Mouse (Mus musculus): ENCODE data around the gene Ldlr.
"Not testable (repeated sequence)": the region's sequence is repeated elsewhere in the genome, so short reads cannot be mapped to it uniquely, and the experiment has no call there.

Ldlr gene

DNA sequence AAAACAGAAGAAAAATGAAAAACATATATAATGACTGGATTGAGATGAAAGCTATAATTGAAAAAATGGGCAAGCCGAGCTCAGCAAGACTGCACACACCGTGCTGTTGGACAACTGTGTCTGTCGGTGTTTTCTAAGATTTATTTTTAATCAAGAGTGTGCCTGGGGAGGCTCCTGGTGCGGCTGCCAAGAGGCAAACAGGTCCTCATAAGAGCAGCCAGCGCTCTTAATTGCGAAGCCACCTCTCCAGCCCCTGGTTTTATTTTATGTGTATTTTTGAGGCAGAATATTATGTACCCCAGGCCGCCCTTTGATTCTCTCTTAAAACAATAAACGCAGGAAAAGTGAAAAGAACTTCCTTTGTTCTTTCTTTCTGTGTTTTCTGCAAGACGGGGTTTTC is 65.0 kb downstream of the Ldlr start:
- no peak for DNase-seq (ENCODE audit: low spot score in 2 of 2)

DNA sequence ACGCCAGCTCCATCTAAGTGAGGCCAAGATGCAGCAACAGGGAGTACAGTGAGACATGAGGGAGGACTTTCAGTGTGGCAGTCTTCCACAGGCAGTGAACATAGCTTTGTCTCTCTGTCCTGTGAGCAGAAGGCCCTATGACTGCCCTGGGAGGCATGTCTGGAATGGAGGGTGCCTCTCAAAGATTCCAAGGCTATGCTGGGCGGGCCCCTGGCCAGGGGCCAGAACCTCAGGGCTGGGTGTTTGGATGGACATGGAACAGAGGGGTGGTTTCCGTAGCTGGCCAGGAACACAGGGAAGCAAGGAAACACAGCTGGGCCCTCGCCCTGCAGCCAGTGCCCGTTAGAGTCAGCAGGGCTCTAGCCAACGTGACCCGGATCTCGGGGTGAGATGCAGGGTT is 68.6 kb downstream of the Ldlr start:
- DNase-seq (ENCODE audit: low spot score in 2 of 2): no peak

DNA sequence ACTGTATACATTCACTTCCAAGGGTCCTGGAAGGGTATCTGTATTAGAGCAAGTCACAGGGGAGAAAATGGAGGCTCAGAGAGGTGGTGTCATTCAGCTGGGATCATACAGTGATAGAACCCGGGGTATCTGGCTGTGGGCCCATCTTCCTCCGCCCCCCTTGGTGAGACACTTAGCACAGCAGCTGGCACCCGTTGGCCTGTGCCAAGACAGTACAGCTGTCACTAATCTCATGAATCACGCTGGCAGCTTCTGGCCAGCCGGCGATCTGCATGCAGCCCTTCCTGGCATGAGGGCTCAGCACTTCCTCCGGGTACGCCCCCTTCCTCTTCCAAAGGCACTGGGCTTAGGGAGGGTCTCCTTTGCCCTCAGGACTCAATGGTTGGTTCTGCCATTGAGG is 69.4 kb downstream of the Ldlr start:
- DNase-seq (ENCODE audit: low spot score in 2 of 2): no peak

- not testable (repeated sequence) for DNase-seq (ENCODE audit: low spot score in 2 of 2)
Measured at GRCm38 (mm10) chr9:21793507-21793906, 70.2 kb downstream of the Ldlr start.

DNA sequence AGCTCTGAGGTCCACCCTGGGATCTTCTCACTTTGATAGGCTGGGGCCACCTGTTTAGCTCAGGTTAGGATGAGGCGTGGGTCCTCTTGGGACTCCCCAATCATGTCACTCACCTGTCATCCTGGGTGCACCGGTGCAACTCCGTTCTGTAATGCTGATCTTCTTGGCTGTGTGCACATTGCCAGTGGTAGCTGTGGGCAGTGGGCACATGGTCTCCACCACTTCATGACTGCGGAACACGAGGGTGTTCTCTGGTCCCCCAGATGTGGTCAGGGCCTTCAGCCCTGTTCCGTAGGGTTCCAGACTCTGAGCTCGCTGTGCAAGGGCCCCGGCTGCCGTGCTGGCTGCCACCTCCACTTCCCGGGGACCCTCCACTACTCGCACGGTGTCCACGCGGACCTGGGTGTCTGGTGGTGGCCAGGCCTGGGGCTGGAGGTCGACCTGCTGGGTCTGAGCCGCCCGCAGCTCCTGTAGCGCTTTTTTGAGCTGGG is 71.1 kb downstream of the Ldlr start:
- no peak for DNase-seq (ENCODE audit: low spot score in 2 of 2)

GRCm38 (mm10) chr9:21794925-21795324 is 71.6 kb downstream of the Ldlr start:
- DNase-seq (ENCODE audit: low spot score in 2 of 2): no peak

- DNase-seq (ENCODE audit: low spot score in 2 of 2): no peak
Measured at GRCm38 (mm10) chr9:21795579-21795978, 72.3 kb downstream of the Ldlr start.

DNA sequence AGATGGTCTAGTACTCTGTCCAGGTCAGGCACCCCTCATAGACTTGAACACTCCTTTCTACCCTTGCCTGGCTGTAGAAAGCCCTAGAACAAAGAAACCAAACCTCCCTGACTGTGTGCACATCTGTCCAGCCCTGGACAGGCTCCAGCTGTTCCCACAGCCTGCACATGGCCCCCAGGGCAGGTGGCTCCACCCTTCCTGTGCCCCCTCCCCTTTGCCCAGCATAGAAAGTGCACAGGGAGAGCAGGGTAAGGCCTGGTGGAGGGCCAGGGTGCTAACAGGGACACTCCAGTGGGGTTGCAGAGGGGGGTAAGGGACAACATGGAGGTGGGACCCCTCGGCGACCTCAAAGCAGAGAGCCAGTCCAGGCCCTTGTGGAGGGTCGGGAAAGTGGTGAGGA is 73.0 kb downstream of the Ldlr start:
- DNase-seq (ENCODE audit: low spot score in 2 of 2): no peak

DNA sequence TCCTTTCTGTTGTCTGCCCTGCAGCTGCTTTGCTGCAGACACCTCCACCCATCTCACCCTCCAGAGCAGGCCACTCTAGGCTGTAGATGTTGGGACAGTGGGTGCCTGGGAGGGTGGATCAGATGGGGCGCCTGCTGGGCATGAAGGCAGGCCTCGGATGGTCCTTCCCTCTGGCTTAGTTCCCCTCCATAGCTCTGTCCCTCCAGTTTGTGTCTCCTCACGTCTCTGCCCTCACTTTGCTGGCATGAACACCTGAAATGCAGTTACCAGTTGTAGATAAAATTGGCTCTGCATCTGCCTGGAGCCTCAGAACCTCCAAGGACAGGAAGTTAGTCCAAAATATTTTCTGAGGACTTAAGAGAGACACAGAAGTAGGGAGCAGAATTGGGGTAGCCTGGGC is 73.6 kb downstream of the Ldlr start:
- DNase-seq (ENCODE audit: low spot score in 2 of 2): no peak

GRCm38 (mm10) chr9:21797921-21798344 is 74.7 kb downstream of the Ldlr start:
- peak in 1 of 2 experiments; percentile 16 for DNase-seq (ENCODE audit: low spot score in 2 of 2)

DNA sequence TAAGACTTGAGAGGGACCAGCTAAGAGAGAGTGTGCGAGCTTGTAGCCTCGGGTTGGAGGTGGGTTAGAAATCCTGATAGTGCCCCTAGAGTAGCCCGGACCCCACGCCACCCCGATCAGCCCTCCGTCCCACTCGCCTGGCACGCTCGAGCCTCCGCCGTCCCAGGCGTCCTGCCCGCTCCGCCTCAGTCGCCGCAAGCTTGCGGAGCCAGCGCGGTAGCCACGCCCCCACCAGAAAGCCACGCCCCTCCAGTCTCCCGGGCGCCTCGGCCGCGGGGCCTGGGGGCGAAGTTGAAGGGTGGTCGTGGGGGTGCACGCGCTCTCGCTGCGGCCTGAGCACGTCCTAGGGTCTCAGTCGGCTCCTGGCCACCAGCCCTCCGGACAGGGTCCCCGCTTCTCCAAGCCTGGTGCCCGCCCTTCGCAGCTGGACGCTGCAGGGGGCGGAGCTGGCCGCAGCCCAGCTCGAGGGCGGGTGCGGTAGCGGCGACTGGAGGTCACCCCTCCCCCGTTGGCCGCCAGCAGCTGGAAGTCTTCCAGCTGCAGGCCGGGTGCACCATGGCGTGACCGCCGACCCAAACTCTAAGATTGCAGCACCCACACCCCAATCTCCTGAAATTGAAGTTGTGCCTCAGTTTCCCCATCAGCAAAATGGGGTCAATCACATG is 75.2 kb downstream of the Ldlr start, which contains the start of gene Kank2:
TSS of gene Kank2 (minus strand) at position 400 of the 665 bp plus-strand sequence.
- peak; percentile 59 to 64 for DNase-seq (ENCODE audit: low spot score in 2 of 2)

- DNase-seq (ENCODE audit: low spot score in 2 of 2): no peak
Measured at GRCm38 (mm10) chr9:21799010-21799350, 75.7 kb downstream of the Ldlr start.

Measured in spleen, postnatal 36 days (tissue).